Mouse (Mus musculus) forebrain, embryonic 15.5 days (tissue): Measurements from ENCODE around the gene 3830417A13Rik. TPM values are rescaled to one million over a fixed set of nuclear protein-coding genes. Genes with fewer than 3 reads are reported as not detected.

Source experiments
- ATAC-seq: fragments of 200-750 bp; cut with Nextera tagmentation; replicated peaks from 2 replicates; pipeline ENCODE4 v1.8.0; 2017; ENCODE audit warnings: mild to moderate bottlenecking, moderate TSS enrichment, moderate library complexity
- H3K27ac ChIP-seq: fragments of 300-500 bp; sonication (generic); replicated peaks from 2 replicates; pipeline ENCODE4 v1.5.1; 2015; ENCODE audit warnings: mild to moderate bottlenecking, inconsistent platforms
- H3K27me3 ChIP-seq: fragments of 300-500 bp; sonication (generic); 2 replicates; pipeline ENCODE4 v1.6.1; 2015; ENCODE audit warnings: inconsistent platforms
- H3K36me3 ChIP-seq: fragments of 300-500 bp; sonication (generic); 2 replicates; pipeline ENCODE4 v1.6.1; 2015; ENCODE audit warnings: mild to moderate bottlenecking, inconsistent platforms
- H3K4me1 ChIP-seq: fragments of 300-500 bp; sonication (generic); 2 replicates; pipeline ENCODE4 v1.6.1; 2015; ENCODE audit warnings: inconsistent platforms
- H3K4me2 ChIP-seq: fragments of 300-500 bp; sonication (generic); replicated peaks from 2 replicates; pipeline ENCODE4 v1.6.1; 2015; ENCODE audit warnings: mild to moderate bottlenecking, inconsistent platforms
- H3K4me3 ChIP-seq: fragments of 300-500 bp; sonication (generic); 2 replicates; pipeline ENCODE4 v1.5.1; 2015; ENCODE audit warnings: mild to moderate bottlenecking, inconsistent platforms
- H3K9ac ChIP-seq: fragments of 300-500 bp; sonication (generic); replicated peaks from 2 replicates; pipeline ENCODE4 v1.6.1; 2015; ENCODE audit warnings: mild to moderate bottlenecking, inconsistent platforms
- H3K9me3 ChIP-seq: fragments of 300-500 bp; sonication (generic); 2 replicates; pipeline ENCODE4 v1.6.1; 2016; ENCODE audit warnings: inconsistent platforms
- WGBS: fragments of 180-500 bp; shearing (Covaris S2); methylation state at CpG from one replicate; pipeline ENCODE4 v1.1.7; 2015; ENCODE audit warnings: mixed read lengths; 5-methylcytosine and 5-hydroxymethylcytosine counted together
- polyA plus RNA-seq: library from polyadenylated mRNA; unstranded; fragments of >200 nt; fragmentation: Nextera tagmentation; extraction: Ambion mirVana; gene quantifications from 2 replicates; pipeline ENCODE4 v1.2.1, GENCODE M21; 2015

Gene 3830417A13Rik
- polyA plus RNA-seq = not detected in 2 replicates

- H3K4me2 ChIP-seq = no peak within 1 kb of the TSS
- H3K9ac ChIP-seq = no peak within 1 kb of the TSS
- H3K4me1 ChIP-seq = no peaks in the 10 kb centered on the region
- H3K9me3 ChIP-seq = no peaks in the 10 kb centered on the region
- no peaks in the 10 kb centered on the region for H3K36me3 ChIP-seq
- 88% methylated on average over 11 of the region's 11 CpGs for WGBS
- H3K4me3 ChIP-seq = no peak within 1 kb of the TSS
- H3K27me3 ChIP-seq = no peaks in the 10 kb centered on the region
- no peak for ATAC-seq
- H3K27ac ChIP-seq = no peak within 1 kb of the TSS
Observed at GRCm38 (mm10) chrX:64173248-64173647, at the start of gene 3830417A13Rik. Gene 3830417A13Rik, plus strand, starts transcription at chrX:64173548.

DNA sequence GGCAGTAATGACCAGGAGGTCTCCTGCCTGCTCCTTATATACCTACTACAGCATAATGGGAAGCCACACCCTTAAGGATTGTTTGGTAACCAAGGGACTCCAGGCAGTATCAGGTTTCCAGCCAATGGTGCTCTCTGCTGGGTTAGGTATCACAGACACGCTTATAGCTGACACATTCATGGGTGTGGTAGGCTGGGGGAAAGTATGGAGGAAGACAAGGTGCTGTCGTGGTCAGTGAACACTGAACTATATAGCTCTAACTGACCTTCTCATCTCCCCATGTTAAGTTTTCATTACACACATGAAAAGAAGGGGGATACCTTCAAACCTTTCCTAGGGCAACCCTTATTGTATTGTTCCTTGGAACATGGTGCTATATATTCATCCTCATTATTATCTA lies 21.2 kb upstream of the 3830417A13Rik start, which contains the start of gene Gm6760:
Gene Gm6760 (minus strand): TSS at position 101 of the 400 bp plus-strand sequence.
- H3K36me3 ChIP-seq = no peaks in the 10 kb centered on the region
- H3K4me3 ChIP-seq = no peak within 1 kb of the TSS
- no peak within 1 kb of the TSS for H3K27ac ChIP-seq
- no peak within 1 kb of the TSS for H3K4me2 ChIP-seq
- no peak within 1 kb of the TSS for H3K9ac ChIP-seq
- H3K9me3 ChIP-seq = no peaks in the 10 kb centered on the region
- H3K27me3 ChIP-seq = no peaks in the 10 kb centered on the region
- no peaks in the 10 kb centered on the region for H3K4me1 ChIP-seq
- WGBS = 73% methylated on average over 2 of the region's 2 CpGs
- no peak for ATAC-seq

- no peak for ATAC-seq
- Histone ChIP-seq H3K9me3 (no peaks in the 10 kb centered on the region), H3K27ac (no peak overlapping the region), H3K4me1 (no peaks in the 10 kb centered on the region), H3K27me3 (no peaks in the 10 kb centered on the region), H3K4me2 (no peak overlapping the region), H3K36me3 (no peaks in the 10 kb centered on the region), H3K4me3 (no peak overlapping the region), H3K9ac (no peak overlapping the region)
Observed at GRCm38 (mm10) chrX:64181246-64181645, 7.9 kb downstream of the 3830417A13Rik start.

Other genes starting within 250 kb of the 3830417A13Rik start
- gene Gm6760, start 21.4 kb upstream of the 3830417A13Rik start, polyA plus RNA-seq = not detected in 2 replicates
- 9.4 and 11.5 TPM in 2 replicates for gene Slitrk4, start 103.4 kb downstream of the 3830417A13Rik start, polyA plus RNA-seq